Mouse (Mus musculus) heart, postnatal 0 days (tissue): ENCODE measurements at regions not wholly inside any gene's neighbourhood (a gene's known extent, or its start where the extent isn't known, plus 50 kb on each side); places are given as distances from the start of the nearest gene placed in this dataset.
A peak's percentile ranks its signal among the peaks of the same experiment; 100 is the strongest.
"Not testable (repeated sequence)": the region's sequence is repeated elsewhere in the genome, so short reads cannot be mapped to it uniquely, and the experiment has no call there.

Source experiments
- ATAC-seq: fragments of 200-750 bp; cut with Nextera tagmentation; 2 replicates; pipeline ENCODE4 v1.8.0; 2017; ENCODE audit warnings: low read depth, moderate number of reproducible peaks, moderate library complexity; ENCODE audit not compliant: insufficient read depth
- DNase-seq: peaks from one replicate; pipeline ENCODE4 v3.0.0-alpha.2; 2016; ENCODE audit warnings: low spot score
- H3K27ac ChIP-seq: fragments of 300-500 bp; sonication (generic); 2 replicates; pipeline ENCODE4 v1.5.1; 2014; ENCODE audit warnings: low read depth, mild to moderate bottlenecking
- H3K27me3 ChIP-seq: fragments of 300-500 bp; sonication (generic); 2 replicates; pipeline ENCODE4 v1.6.1; 2014; ENCODE audit warnings: low read length, mixed read lengths; ENCODE audit not compliant: control insufficient read depth, insufficient read depth
- H3K36me3 ChIP-seq: fragments of 300-500 bp; sonication (generic); replicated peaks from 2 replicates; pipeline ENCODE4 v1.6.1; 2014; ENCODE audit warnings: low read length, mixed read lengths; ENCODE audit not compliant: control insufficient read depth, insufficient read depth
- H3K4me1 ChIP-seq: fragments of 300-500 bp; sonication (generic); 2 replicates; pipeline ENCODE4 v1.6.1; 2014; ENCODE audit warnings: antibody characterized with exemption; ENCODE audit not compliant: control insufficient read depth, insufficient read depth
- H3K4me2 ChIP-seq: fragments of 300-500 bp; sonication (generic); 2 replicates; pipeline ENCODE4 v1.6.1; 2014; ENCODE audit warnings: low read depth, mild to moderate bottlenecking, low read length, moderate library complexity
- H3K4me3 ChIP-seq: fragments of 300-500 bp; sonication (generic); 2 replicates; pipeline ENCODE4 v1.5.1; 2014; ENCODE audit warnings: low read depth, low read length
- H3K9ac ChIP-seq: fragments of 300-500 bp; sonication (generic); replicated peaks from 2 replicates; pipeline ENCODE4 v1.6.1; 2014; ENCODE audit warnings: low read depth, low read length, mixed read lengths
- H3K9me3 ChIP-seq: fragments of 300-500 bp; sonication (generic); replicated peaks from 2 replicates; pipeline ENCODE4 v1.6.1; 2016; ENCODE audit warnings: low read length; ENCODE audit not compliant: control insufficient read depth
- CTCF ChIP-seq: IDR thresholded peaks from 2 replicates; pipeline ENCODE4 v1.5.1; 2016; ENCODE audit warnings: antibody characterized with exemption, control low read depth, low read depth
- EP300 ChIP-seq: IDR thresholded peaks from 2 replicates; pipeline ENCODE4 v1.6.1; 2016; ENCODE audit warnings: antibody characterized with exemption, low read depth
- whole genome bisulfite sequencing: fragments of 180-500 bp; shearing (Covaris S2); extraction: QIAGEN DNeasy Blood & Tissue Kit; methylation state at CpG from one replicate; pipeline ENCODE4 v1.1.7; 2014; 5-methylcytosine and 5-hydroxymethylcytosine counted together

- Histone ChIP-seq H3K4me1 (no peaks in the 10 kb centered on the region), H3K36me3 (no peaks in the 10 kb centered on the region), H3K9ac (no peak overlapping the region), H3K4me2 (no peak overlapping the region), H3K4me3 (no peak overlapping the region), H3K27me3 (no peaks in the 10 kb centered on the region), H3K27ac (no peak overlapping the region), H3K9me3 (no peaks in the 10 kb centered on the region)
- DNase-seq (peak; percentile 44), ATAC-seq (no peak)
- TF ChIP-seq EP300 (no peak), CTCF (peak; percentile 56)
- WGBS, result 3% methylated on average over 3 of the region's 3 CpGs
Measured at GRCm38 (mm10) chr10:27761402-27761801, 141.8 kb upstream of the Lama2 start.

GRCm38 (mm10) chr10:27802368-27802767 is 182.8 kb upstream of the Lama2 start:
- Histone ChIP-seq H3K4me2 (no peak overlapping the region), H3K27ac (no peak overlapping the region), H3K9me3 (no peaks in the 10 kb centered on the region), H3K9ac (no peak overlapping the region), H3K27me3 (no peaks in the 10 kb centered on the region), H3K4me3 (no peak overlapping the region), H3K4me1 (no peaks in the 10 kb centered on the region), H3K36me3 (no peaks in the 10 kb centered on the region)
- WGBS, result 23% methylated on average over 1 of the region's 1 CpGs
- DNase-seq (no peak), ATAC-seq (no peak)
- TF ChIP-seq EP300 (no peak), CTCF (no peak)

DNA sequence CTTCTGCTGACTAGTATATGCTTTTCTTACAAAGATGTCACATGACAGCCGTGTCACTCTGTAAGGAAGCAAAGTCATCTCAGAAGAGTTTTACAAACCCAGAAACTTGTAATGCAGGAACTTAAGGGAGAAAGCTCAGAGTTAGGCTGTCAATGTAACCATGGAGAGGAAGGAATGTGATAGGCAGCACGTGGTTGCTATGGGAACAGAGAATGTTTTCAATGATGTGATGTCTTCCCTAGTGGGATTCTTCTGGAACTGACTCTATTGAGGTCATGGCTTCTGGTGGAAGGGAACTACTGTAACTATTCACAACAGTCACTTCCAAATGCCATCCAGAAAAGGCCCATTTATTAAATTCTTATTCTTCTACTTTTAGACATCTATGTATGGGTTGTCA is 190.0 kb upstream of the Lama2 start:
- H3K9me3 ChIP-seq, result no peaks in the 10 kb centered on the region
- no peak overlapping the region for H3K4me3 ChIP-seq
- TF ChIP-seq CTCF, result no peak
- no peak for TF ChIP-seq EP300
- H3K36me3 ChIP-seq, result no peaks in the 10 kb centered on the region
- WGBS, result 60% methylated on average over 2 of the region's 2 CpGs
- H3K4me1 ChIP-seq, result no peaks in the 10 kb centered on the region
- DNase-seq, result no peak
- ATAC-seq, result no peak
- no peak overlapping the region for H3K9ac ChIP-seq
- no peak overlapping the region for H3K4me2 ChIP-seq
- H3K27me3 ChIP-seq, result no peaks in the 10 kb centered on the region
- H3K27ac ChIP-seq, result no peak overlapping the region

DNA sequence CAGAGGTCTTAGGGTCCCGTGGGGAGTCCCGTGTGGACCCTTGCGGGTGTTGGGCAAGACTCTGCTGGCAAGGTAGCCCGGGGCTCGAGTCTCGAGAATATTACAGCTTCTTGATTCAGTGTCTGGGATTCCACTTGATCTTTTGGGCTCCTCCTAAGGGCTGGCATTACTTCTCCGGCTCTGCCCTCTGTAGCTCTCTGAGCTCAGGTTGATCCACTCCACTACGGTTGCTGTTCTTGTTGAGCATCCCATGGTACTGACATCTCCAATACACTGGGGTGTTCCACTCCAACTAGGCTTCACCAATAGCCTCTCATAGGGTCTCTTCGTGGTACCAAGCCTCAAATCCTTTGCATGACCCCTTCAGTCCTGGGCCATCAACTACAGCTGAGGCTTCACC is 206.1 kb upstream of the Lama2 start:
- not testable (repeated sequence) for H3K36me3 ChIP-seq, DNase-seq, H3K27me3 ChIP-seq, H3K4me1 ChIP-seq, ATAC-seq, H3K9me3 ChIP-seq, H3K27ac ChIP-seq, H3K9ac ChIP-seq, H3K4me3 ChIP-seq, H3K4me2 ChIP-seq
- WGBS, result 95% methylated on average over 7 of the region's 9 CpGs

- Histone ChIP-seq H3K27me3 (no peaks in the 10 kb centered on the region), H3K9ac (no peak overlapping the region), H3K4me3 (no peak overlapping the region), H3K36me3 (no peaks in the 10 kb centered on the region), H3K9me3 (0 out of 2 replicates have a peak, but pooled peaks cover 5% of the 10 kb centered on the region), H3K4me1 (no peaks in the 10 kb centered on the region), H3K4me2 (no peak overlapping the region), H3K27ac (no peak overlapping the region)
- ATAC-seq (no peak), DNase-seq (no peak)
- WGBS, result 68% methylated on average over 1 of the region's 1 CpGs
- TF ChIP-seq CTCF (no peak), EP300 (no peak)
Measured at GRCm38 (mm10) chr10:27828346-27828745, 208.8 kb upstream of the Lama2 start.

DNA sequence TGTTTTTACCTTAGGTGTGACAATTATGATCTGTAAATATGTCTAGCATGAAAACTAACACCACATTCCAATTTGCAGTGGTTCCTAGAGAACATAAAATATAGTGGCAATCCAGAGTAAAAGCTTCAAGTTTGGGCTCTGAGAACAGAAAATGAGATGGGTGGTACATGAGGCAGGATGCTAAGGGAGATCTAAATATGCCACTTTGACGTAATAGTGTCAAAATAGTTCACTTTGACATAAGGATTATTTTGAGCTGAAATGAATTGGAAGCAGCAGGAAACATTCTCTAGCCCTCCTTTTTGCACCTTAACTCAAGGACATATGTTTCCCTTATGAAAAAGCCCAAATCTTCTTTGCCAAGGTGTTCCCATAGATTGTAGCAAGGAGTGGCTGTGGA is 219.1 kb upstream of the Lama2 start:
- no peak for DNase-seq
- no peaks in the 10 kb centered on the region for H3K36me3 ChIP-seq
- H3K27me3 ChIP-seq, result no peaks in the 10 kb centered on the region
- H3K4me1 ChIP-seq, result no peaks in the 10 kb centered on the region
- H3K9ac ChIP-seq, result no peak overlapping the region
- H3K9me3 ChIP-seq, result no peaks in the 10 kb centered on the region
- ATAC-seq, result no peak
- H3K4me3 ChIP-seq, result no peak overlapping the region
- no peak overlapping the region for H3K4me2 ChIP-seq
- no peak overlapping the region for H3K27ac ChIP-seq
- WGBS, result 71% methylated on average over 1 of the region's 1 CpGs
- no peak for TF ChIP-seq EP300
- TF ChIP-seq CTCF, result no peak
